Mouse (Mus musculus) CH12.LX (cell line): ENCODE results near the gene Ppp1r11. TPM values are rescaled to one million over a fixed set of nuclear protein-coding genes. Genes with fewer than 3 reads are reported as not detected.

Source experiments
- DNase-seq: peaks from one replicate; pipeline ENCODE4 v3.0.0-alpha.2; 2013; ENCODE audit errors: extremely low read depth
- H3K27ac ChIP-seq: 2 replicates; pipeline ENCODE4 v1.5.1; 2012; ENCODE audit warnings: low read depth, mild to moderate bottlenecking, control low read depth, moderate library complexity; ENCODE audit not compliant: insufficient read depth
- H3K27me3 ChIP-seq: replicated peaks from 2 replicates; pipeline ENCODE3; 2012; ENCODE audit warnings: inconsistent platforms
- H3K36me3 ChIP-seq, 2 experiments: replicated peaks in 1 of 2; 2 replicates each; pipeline versions ENCODE3 to v1.6.1; 2012; ENCODE audit warnings: inconsistent platforms in 1 of 2, low read length in 1 of 2, mild to moderate bottlenecking in 1 of 2, mixed read lengths in 1 of 2, moderate library complexity in 1 of 2; ENCODE audit not compliant: control insufficient read depth in 1 of 2, insufficient read depth in 1 of 2
- H3K4me1 ChIP-seq, 2 experiments: 2 replicates each; pipeline ENCODE4 v1.6.1; 2012; ENCODE audit warnings: inconsistent platforms in 1 of 2, moderate library complexity in 1 of 2; ENCODE audit not compliant: insufficient read depth in 2 of 2, control insufficient read depth in 1 of 2
- H3K4me2 ChIP-seq: 2 replicates; pipeline ENCODE4 v1.6.1; 2012; ENCODE audit warnings: low read depth, mild to moderate bottlenecking, control low read depth; ENCODE audit not compliant: poor library complexity, insufficient read depth, severe bottlenecking
- H3K4me3 ChIP-seq, 3 experiments: fragments of 150-350 bp in 1 of 3; sonication (generic) in 1 of 3; replicated peaks in 1 of 3; 2 replicates each; pipeline versions ENCODE3 to v1.5.1; 2011 to 2012; ENCODE audit warnings: low read depth in 2 of 3, low read length in 2 of 3, mild to moderate bottlenecking in 2 of 3, moderate library complexity in 2 of 3, control low read depth in 1 of 3, improper control_type of control experiment in 1 of 3, inconsistent platforms in 1 of 3, mixed read lengths in 1 of 3; ENCODE audit not compliant: poor library complexity in 1 of 3
- H3K79me2 ChIP-seq: replicated peaks from 2 replicates; pipeline ENCODE4 v1.6.1; 2012; ENCODE audit warnings: mild to moderate bottlenecking, moderate library complexity; ENCODE audit not compliant: control insufficient read depth, poor library complexity, insufficient read depth, severe bottlenecking; ENCODE audit errors: extremely low read depth
- H3K9ac ChIP-seq: 2 replicates; pipeline ENCODE4 v1.6.1; 2012; ENCODE audit warnings: low read depth, mild to moderate bottlenecking, control low read depth, moderate library complexity; ENCODE audit not compliant: insufficient read depth
- H3K9me3 ChIP-seq: replicated peaks from 2 replicates; pipeline ENCODE3; 2012; ENCODE audit warnings: low read length, inconsistent platforms, mixed read lengths
- BHLHE40 ChIP-seq: IDR thresholded peaks from 2 replicates; pipeline ENCODE4 v1.6.1; 2011; ENCODE audit warnings: mild to moderate bottlenecking, low read depth, low read length, improper control_type of control experiment
- CHD1 ChIP-seq: IDR thresholded peaks from 2 replicates; pipeline ENCODE4 v1.6.1; 2012; ENCODE audit warnings: low read depth, low read length, improper control_type of control experiment, inconsistent platforms
- CHD2 ChIP-seq: IDR thresholded peaks from 2 replicates; pipeline ENCODE4 v1.6.1; 2011; ENCODE audit warnings: low read length, improper control_type of control experiment
- E2F4 ChIP-seq: IDR thresholded peaks from 2 replicates; pipeline ENCODE4 v1.6.1; 2011; ENCODE audit warnings: low read depth, low read length, improper control_type of control experiment; ENCODE audit not compliant: insufficient replicate concordance
- ELF1 ChIP-seq: IDR thresholded peaks from 2 replicates; pipeline ENCODE4 v1.6.1; 2014; ENCODE audit warnings: low read depth, mild to moderate bottlenecking, inconsistent platforms, low read length, improper control_type of control experiment
- EP300 ChIP-seq: IDR thresholded peaks from 2 replicates; pipeline ENCODE4 v1.6.1; 2011; ENCODE audit warnings: low read length, improper control_type of control experiment
- ETS1 ChIP-seq: conservative IDR thresholded peaks from 2 replicates; pipeline ENCODE4 v1.6.1; 2012; ENCODE audit warnings: low read depth, mild to moderate bottlenecking, inconsistent platforms, low read length, improper control_type of control experiment, moderate library complexity
- GABPA ChIP-seq: IDR thresholded peaks from 2 replicates; pipeline ENCODE4 v1.6.1; 2012; ENCODE audit warnings: low read depth, low read length, improper control_type of control experiment, inconsistent platforms; ENCODE audit not compliant: insufficient replicate concordance
- HCFC1 ChIP-seq: IDR thresholded peaks from 2 replicates; pipeline ENCODE4 v1.6.1; 2012; ENCODE audit warnings: low read depth, mild to moderate bottlenecking, inconsistent platforms, low read length, improper control_type of control experiment
- IRF4 ChIP-seq: IDR thresholded peaks from 2 replicates; pipeline ENCODE4 v1.6.1; 2014; ENCODE audit warnings: low read depth, mild to moderate bottlenecking, inconsistent platforms, low read length, improper control_type of control experiment
- JUN ChIP-seq: IDR thresholded peaks from 2 replicates; pipeline ENCODE4 v1.6.1; 2011; ENCODE audit warnings: low read depth, mild to moderate bottlenecking, low read length, improper control_type of control experiment, moderate library complexity; ENCODE audit not compliant: insufficient read depth
- JUND ChIP-seq: conservative IDR thresholded peaks from 2 replicates; pipeline ENCODE4 v1.6.1; 2011; ENCODE audit warnings: low read depth, low read length, improper control_type of control experiment
- KAT2A ChIP-seq: IDR thresholded peaks from 2 replicates; pipeline ENCODE4 v1.6.1; 2012; ENCODE audit warnings: low read length, improper control_type of control experiment, inconsistent platforms; ENCODE audit not compliant: insufficient replicate concordance
- MAFK ChIP-seq: IDR thresholded peaks from 2 replicates; pipeline ENCODE4 v1.6.1; 2011; ENCODE audit warnings: low read length, improper control_type of control experiment; ENCODE audit not compliant: insufficient replicate concordance
- MAX ChIP-seq: IDR thresholded peaks from 2 replicates; pipeline ENCODE4 v1.6.1; 2011; ENCODE audit warnings: low read length, improper control_type of control experiment
- MAZ ChIP-seq: IDR thresholded peaks from 2 replicates; pipeline ENCODE4 v1.6.1; 2012; ENCODE audit warnings: low read depth, mild to moderate bottlenecking, inconsistent platforms, low read length, improper control_type of control experiment, moderate library complexity
- MEF2A ChIP-seq: IDR thresholded peaks from 2 replicates; pipeline ENCODE4 v1.6.1; 2014; ENCODE audit warnings: low read depth, mild to moderate bottlenecking, inconsistent platforms, low read length, improper control_type of control experiment, borderline replicate concordance
- MXI1 ChIP-seq: IDR thresholded peaks from 2 replicates; pipeline ENCODE4 v1.6.1; 2011; ENCODE audit warnings: mild to moderate bottlenecking, low read depth, low read length, improper control_type of control experiment
- MYC ChIP-seq: IDR thresholded peaks from 2 replicates; pipeline ENCODE4 v1.6.1; 2011; ENCODE audit warnings: low read depth, mild to moderate bottlenecking, improper control_type of control experiment, low read length
- NELFE ChIP-seq: IDR thresholded peaks from 2 replicates; pipeline ENCODE4 v1.6.1; 2011; ENCODE audit warnings: low read depth, low read length, improper control_type of control experiment
- NRF1 ChIP-seq: IDR thresholded peaks from 2 replicates; pipeline ENCODE4 v1.6.1; 2014; ENCODE audit warnings: low read depth, mild to moderate bottlenecking, inconsistent platforms, low read length, improper control_type of control experiment, moderate library complexity
- PAX5 ChIP-seq: IDR thresholded peaks from 2 replicates; pipeline ENCODE4 v1.6.1; 2012; ENCODE audit warnings: low read length, inconsistent platforms, mixed read lengths
- POLR2A ChIP-seq: IDR thresholded peaks from 2 replicates; pipeline ENCODE4 v1.6.1; 2011; ENCODE audit warnings: low read depth, mild to moderate bottlenecking, improper control_type of control experiment, low read length
- RAD21 ChIP-seq: IDR thresholded peaks from 2 replicates; pipeline ENCODE4 v1.6.1; 2011; ENCODE audit warnings: low read depth, mild to moderate bottlenecking, low read length, improper control_type of control experiment, moderate library complexity
- SIN3A ChIP-seq: IDR thresholded peaks from 2 replicates; pipeline ENCODE4 v1.6.1; 2012; ENCODE audit warnings: low read length, improper control_type of control experiment, inconsistent platforms
- SMC3 ChIP-seq: IDR thresholded peaks from 2 replicates; pipeline ENCODE4 v1.6.1; 2011; ENCODE audit warnings: low read depth, low read length, improper control_type of control experiment
- TCF12 ChIP-seq: IDR thresholded peaks from 2 replicates; pipeline ENCODE4 v1.6.1; 2014; ENCODE audit warnings: low read depth, mild to moderate bottlenecking, inconsistent platforms, low read length, improper control_type of control experiment
- UBTF ChIP-seq: IDR thresholded peaks from 2 replicates; pipeline ENCODE4 v1.6.1; 2012; ENCODE audit warnings: low read depth, mild to moderate bottlenecking, inconsistent platforms, low read length, improper control_type of control experiment, moderate library complexity
- USF1 ChIP-seq: IDR thresholded peaks from 2 replicates; pipeline ENCODE4 v1.6.1; 2014; ENCODE audit warnings: low read depth, mild to moderate bottlenecking, inconsistent platforms, low read length, improper control_type of control experiment
- USF2 ChIP-seq: conservative IDR thresholded peaks from 2 replicates; pipeline ENCODE4 v1.6.1; 2011; ENCODE audit warnings: low read depth, low read length, improper control_type of control experiment
- ZC3H11A ChIP-seq: IDR thresholded peaks from 2 replicates; pipeline ENCODE4 v1.6.1; 2012; ENCODE audit warnings: low read depth, mild to moderate bottlenecking, inconsistent platforms, low read length, improper control_type of control experiment
- ZKSCAN1 ChIP-seq: IDR thresholded peaks from 2 replicates; pipeline ENCODE4 v1.6.1; 2012; ENCODE audit warnings: low read depth, inconsistent platforms, low read length, improper control_type of control experiment, borderline replicate concordance
- ZMIZ1 ChIP-seq: IDR thresholded peaks from 2 replicates; pipeline ENCODE4 v1.6.1; 2012; ENCODE audit warnings: low read depth, mild to moderate bottlenecking, inconsistent platforms, low read length, improper control_type of control experiment
- ZNF384 ChIP-seq: IDR thresholded peaks from 2 replicates; pipeline ENCODE4 v1.6.1; 2012; ENCODE audit warnings: low read depth, low read length, improper control_type of control experiment, inconsistent platforms
- dilution Hi-C: fragments of 300-500 bp; cut with MboI; formaldehyde crosslinking; loops from 2 replicates; pipeline ENCODE4 v1.14.3; 2020; ENCODE audit warnings: low sequenced_read_pairs; ENCODE audit not compliant: extremely low pct_unique_long_range_greater_than_20kb, extremely low pct_ligation_motif_present
- in situ Hi-C: fragments of 300-500 bp; cut with MboI; formaldehyde crosslinking; loops from 3 replicates; pipeline ENCODE4 v1.14.3; 2019; ENCODE audit warnings: low sequenced_read_pairs, low pct_ligation_motif_present, low pct_unique_long_range_greater_than_20kb, mixed read lengths
- polyA plus RNA-seq: library from polyadenylated mRNA; unstranded; fragments of >175 nt; gene quantifications from 2 replicates; pipeline ENCODE4 v1.2.1, GENCODE M21; 2012; ENCODE audit warnings: low read depth; ENCODE audit not compliant: insufficient read length
- total RNA-seq, 2 experiments: library from RNA; depleted of rRNA; stranded (reverse); fragments of 300-350 nt in 1 of 2; fragments of >200 nt in 1 of 2; gene quantifications; 2 replicates each; pipeline ENCODE4 v1.2.3; 2012 to 2014

Gene Ppp1r11
- total and polyA plus RNA-seq, 3 experiments, result 120 to 238 (median 209) TPM

DNA sequence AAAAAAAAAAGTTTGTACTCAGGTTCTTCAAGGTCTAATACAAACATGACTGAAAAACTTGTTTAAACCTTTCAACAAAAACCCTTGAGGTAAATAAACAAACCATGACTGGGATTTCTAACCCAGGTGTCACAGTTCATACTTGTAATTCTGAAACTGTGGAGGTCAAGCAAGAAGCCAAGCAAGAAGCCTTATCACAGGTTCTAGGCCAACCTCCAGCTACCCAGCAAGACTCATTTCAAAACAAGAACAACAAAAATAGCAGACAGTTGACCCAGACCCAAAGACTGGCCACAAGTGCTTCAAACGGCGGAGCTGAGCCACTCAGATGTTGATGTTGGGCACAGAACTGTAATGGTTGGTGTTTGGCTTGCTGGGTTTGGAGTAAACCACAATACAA, 43.0 kb upstream of the Ppp1r11 start (continued):
- TF ChIP-seq TCF12 (peak; percentile 76), HCFC1 (peak; percentile 30; the same call in 1 of the 2 replicates), CHD2 (no peak), ZKSCAN1 (no peak), UBTF (no peak), JUND (peak; percentile 93), MAX (peak; percentile 50), E2F4 (no peak), MYC (no peak), RAD21 (no peak; the same call in 1 of the 2 replicates), ZNF384 (peak; percentile 40; the same call in 1 of the 2 replicates), IRF4 (peak; percentile 96), SMC3 (no peak), MAZ (no peak), USF1 (no peak), ETS1 (peak; percentile 70), GABPA (no peak), PAX5 (no peak), JUN (peak; percentile 72), KAT2A (no peak)

DNA sequence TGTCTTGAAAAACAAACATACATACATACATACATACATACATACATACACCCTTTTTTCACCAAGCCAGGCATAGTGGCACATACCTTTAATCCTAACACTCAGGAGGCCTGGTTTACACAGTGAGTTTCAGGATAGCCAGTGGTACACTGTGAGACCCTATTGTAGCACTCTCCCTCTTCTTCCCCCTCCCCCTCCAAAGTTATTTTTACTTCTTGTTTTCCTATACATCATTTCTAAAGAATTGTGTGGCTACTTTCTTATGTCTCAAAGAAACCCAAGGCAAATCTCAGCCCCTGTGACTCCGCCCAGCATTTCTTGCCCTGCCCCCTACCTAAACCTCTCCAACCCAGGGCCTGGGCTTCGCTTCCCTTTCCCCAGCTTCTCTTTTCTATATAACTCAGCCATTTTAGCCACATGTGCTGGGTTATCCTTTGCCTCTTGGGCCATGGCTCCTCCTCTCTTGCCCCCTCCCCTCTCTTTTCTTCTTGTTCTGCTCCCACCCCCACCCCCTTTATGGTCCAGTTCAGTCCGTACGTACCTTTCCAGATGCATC, 42.3 kb upstream of the Ppp1r11 start:
- in situ Hi-C loops (loop anchor here (10.0 kb wide), 1 partner anchor 79 kb away; no protein-coding TSS in a partner anchor), dilution Hi-C loops (no loop called here)
- H3K9ac ChIP-seq, result peak overlapping the region; percentile 53; the same call in 1 of the 2 replicates
- TF ChIP-seq EP300, result peak; percentile 51
- no peak for TF ChIP-seq PAX5
- TF ChIP-seq SIN3A, result no peak; the same call in 1 of the 2 replicates
- TF ChIP-seq SMC3, result no peak
- TF ChIP-seq ZC3H11A, result no peak
- TF ChIP-seq KAT2A, result no peak
- no peak for TF ChIP-seq MXI1
- no peak for TF ChIP-seq USF1
- TF ChIP-seq CHD1, result no peak
- no peak; the same call in 1 of the 2 replicates for TF ChIP-seq JUN
- peak; percentile 95 for TF ChIP-seq MEF2A
- TF ChIP-seq NRF1, result peak; percentile 34; the same call in 1 of the 2 replicates
- TF ChIP-seq CHD2, result peak; percentile 73
- no peak for TF ChIP-seq UBTF
- no peak for TF ChIP-seq ZMIZ1
- no peak; the same call in 1 of the 2 replicates for TF ChIP-seq ETS1
- 0 out of 2 replicates have a peak, but pooled peaks have one; percentile 31 for TF ChIP-seq JUND
- 0 out of 2 replicates have a peak, but pooled peaks have one; percentile 15 for TF ChIP-seq ELF1
- no peak for TF ChIP-seq USF2
- TF ChIP-seq HCFC1, result no peak
- peak; percentile 35; the same call in 1 of the 2 replicates for TF ChIP-seq MAX
- TF ChIP-seq ZKSCAN1, result no peak
- 0 out of 2 replicates have a peak, but pooled peaks have one; percentile 11 for TF ChIP-seq BHLHE40
- TF ChIP-seq NELFE, result no peak
- TF ChIP-seq TCF12, result peak; percentile 65
- TF ChIP-seq IRF4, result peak; percentile 62; the same call in 1 of the 2 replicates
- TF ChIP-seq MAFK, result no peak
- TF ChIP-seq POLR2A, result peak; percentile 46
- TF ChIP-seq RAD21, result no peak
- TF ChIP-seq MYC, result peak; percentile 48; the same call in 1 of the 2 replicates

More for the DNA sequence above, 42.3 kb upstream of the Ppp1r11 start:
- H3K27ac ChIP-seq, result peak overlapping the region; percentile 92
- peak overlapping the region; percentile 48 for H3K4me2 ChIP-seq
- peaks cover 3 to 43% of the 10 kb centered on the region in 2 experiments; a peak in 2 of 4 replicates for H3K4me1 ChIP-seq
- H3K27me3 ChIP-seq, result no peaks in the 10 kb centered on the region
- peak overlapping the region; percentile 28 to 49 (median 46) for H3K4me3 ChIP-seq
- H3K9me3 ChIP-seq, result no peaks in the 10 kb centered on the region
- DNase-seq, result peak; percentile 86
- no peaks in the 10 kb centered on the region for H3K79me2 ChIP-seq
- H3K36me3 ChIP-seq, result peaks cover 0 to under 1% of the 10 kb centered on the region in 2 experiments
